Mouse (Mus musculus) gastrocnemius, adult 8-10 months (tissue): ENCODE measurements around the gene Zfp1. TPM values are rescaled to one million over a fixed set of nuclear protein-coding genes. Genes with fewer than 3 reads are reported as not detected.
"Not testable (repeated sequence)": the region's sequence is repeated elsewhere in the genome, so short reads cannot be mapped to it uniquely, and the experiment has no call there.

ENCODE experiments used
- DNase-seq, 2 experiments: peaks; one replicate each; pipeline ENCODE4 v3.0.0; 2022; ENCODE audit warnings: low spot score in 2 of 2
- total RNA-seq, 4 experiments: library from RNA; stranded (reverse); gene quantifications; 2 replicates each; pipeline ENCODE4 v1.2.4; 2022

Zfp1 gene
- total RNA-seq, 4 experiments from 2014 or later, result 7.8 to 10.6 (median 8.7) TPM

DNA sequence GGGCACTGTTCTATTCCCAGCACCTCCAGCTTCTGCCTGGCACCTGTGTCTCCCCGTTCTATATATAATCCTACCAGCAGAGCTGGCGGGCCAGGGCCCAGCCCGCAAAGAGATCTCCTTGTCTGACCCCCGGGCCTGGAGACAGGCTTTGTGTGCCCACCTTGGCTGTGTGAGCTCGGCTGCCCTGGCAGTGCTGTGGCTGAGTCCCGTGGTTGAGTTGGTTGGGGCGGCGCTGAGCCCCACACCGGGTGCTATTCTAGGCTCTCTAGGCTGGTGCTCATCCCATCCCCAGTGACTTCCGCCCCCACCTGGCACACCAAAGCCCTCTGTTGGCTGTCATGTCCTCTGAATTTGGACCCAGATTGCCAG lies 18.4 kb upstream of the Zfp1 start:
- peak; percentile 74 to 88 for DNase-seq

DNA sequence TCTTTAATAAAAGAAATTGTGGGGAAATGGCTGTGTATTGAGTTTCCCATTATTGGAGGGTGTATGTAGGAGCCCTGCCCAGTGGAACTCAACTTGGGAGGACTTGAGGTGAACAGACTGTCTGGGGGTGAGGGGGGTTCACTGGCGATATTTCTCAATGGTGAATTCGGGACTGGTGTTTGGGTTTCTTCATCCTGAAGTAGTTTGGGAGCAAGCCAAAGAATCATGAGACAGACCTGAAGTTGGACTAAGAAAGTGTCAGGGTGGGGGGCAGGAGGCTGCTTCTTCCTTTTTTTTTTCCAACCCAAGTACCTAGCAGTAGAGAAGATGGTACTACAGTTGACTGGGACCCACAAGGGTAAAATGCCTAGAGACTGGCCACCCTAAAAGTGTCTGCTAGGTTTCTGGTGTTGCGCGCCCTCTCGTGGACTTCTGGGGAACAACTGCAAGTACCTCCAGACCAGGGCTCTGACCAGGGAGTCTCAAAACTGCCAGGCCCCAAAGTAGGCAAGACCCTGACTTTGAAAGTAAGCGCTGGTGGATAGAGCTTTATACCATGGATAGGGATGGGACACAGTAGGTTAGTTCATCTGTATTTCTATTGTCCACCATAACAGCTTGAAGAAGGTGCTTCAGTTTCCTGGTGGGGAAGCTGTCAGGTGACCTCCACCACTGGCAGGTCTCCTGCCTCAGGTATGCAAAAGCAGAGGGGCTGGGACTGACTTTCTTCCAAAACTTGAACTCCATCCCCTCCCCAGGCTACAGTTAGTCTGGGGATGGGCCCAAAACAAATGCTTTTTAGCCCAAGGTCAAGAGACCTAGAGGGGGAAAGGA lies 17.3 kb upstream of the Zfp1 start:
- DNase-seq, result peak; percentile 51 to 61

DNA sequence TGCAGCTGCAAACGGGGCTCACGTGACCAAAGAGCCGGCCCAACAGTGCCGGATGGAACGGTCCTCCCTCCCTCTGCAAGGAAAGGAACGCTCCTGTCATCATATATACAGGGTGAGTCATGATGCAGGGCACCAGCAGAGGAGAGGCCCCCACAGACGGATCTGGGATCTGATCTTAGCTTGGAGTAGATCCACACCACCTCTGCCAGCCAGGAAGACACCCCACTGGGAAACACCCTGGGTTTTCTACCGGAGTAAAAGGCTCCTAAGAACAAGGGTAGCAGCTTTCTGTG lies 16.7 kb upstream of the Zfp1 start:
- no peak for DNase-seq

- no peak for DNase-seq
Measured at GRCm38 (mm10) chr8:111626933-111627332, 16.3 kb upstream of the Zfp1 start.

GRCm38 (mm10) chr8:111627923-111628322 lies 15.3 kb upstream of the Zfp1 start:
- no peak for DNase-seq

- no peak for DNase-seq
Measured at GRCm38 (mm10) chr8:111628401-111628800, 14.8 kb upstream of the Zfp1 start.

- no peak for DNase-seq
Measured at GRCm38 (mm10) chr8:111628894-111629501, 14.2 kb upstream of the Zfp1 start.

GRCm38 (mm10) chr8:111630105-111630521 lies 13.1 kb upstream of the Zfp1 start, which contains the start of gene Ldhd:
Gene Ldhd, minus strand, starts transcription at chr8:111630374.
- peak; percentile 37 to 68 for DNase-seq

DNA sequence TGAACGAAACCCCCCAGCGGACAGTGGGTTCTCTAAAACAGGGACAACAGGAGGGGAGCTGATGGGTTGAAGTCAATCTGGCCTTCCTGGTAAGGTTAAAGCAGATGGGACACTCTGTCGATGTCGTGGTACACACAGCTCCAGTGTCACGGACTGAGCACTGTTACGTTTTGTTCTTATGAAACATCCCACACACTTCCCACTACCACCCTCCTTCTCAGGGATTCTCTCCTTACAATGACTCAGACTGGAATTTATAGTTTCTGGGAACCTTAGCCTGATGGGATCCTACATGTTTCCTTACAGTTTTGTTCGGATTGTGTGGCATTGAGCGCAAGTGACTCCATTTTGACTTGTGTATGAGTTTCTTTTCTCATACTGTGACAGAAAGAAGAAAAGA lies 11.6 kb upstream of the Zfp1 start:
- DNase-seq, result no peak

DNA sequence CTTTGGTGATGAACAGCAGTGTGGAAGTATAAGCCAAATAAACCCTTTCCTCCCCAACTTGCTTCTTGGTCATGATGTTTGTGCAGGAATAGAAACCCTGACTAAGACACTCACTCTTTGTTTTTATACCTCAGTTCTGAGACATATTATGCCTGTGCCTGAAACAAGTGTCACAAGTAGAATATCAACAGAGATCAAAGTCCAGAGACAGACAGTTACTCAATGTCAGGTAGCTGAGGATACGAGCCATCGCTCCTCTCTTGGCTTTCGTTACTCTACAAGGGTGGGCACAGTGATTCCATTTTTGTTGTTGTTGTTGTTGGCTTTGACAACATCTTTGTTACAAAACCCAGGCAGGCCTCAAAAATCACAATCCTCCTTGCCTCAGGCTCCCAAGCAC lies 10.2 kb upstream of the Zfp1 start:
- no peak for DNase-seq

DNA sequence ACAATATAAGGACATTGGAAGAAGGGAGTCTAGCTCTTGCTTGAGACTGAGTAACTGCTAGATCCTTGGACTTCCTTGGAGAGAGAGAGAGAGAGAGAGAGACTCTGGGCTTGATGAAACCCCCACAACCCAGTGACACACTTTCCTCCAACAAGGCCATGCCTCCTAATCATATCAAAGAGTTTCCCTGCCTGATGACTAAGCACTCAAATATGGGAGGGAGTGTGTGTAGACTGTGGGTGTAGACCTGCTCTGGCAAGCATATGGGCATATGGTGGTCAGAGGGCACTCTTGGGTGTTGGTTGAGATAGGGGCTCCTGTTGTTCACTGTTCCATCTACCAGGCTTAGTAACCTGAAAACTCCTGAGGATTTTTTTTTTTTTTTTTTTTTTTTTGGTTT lies 5.1 kb upstream of the Zfp1 start:
- DNase-seq, result no peak

- DNase-seq, result no peak
Measured at GRCm38 (mm10) chr8:111641064-111641463, 2.1 kb upstream of the Zfp1 start.

DNA sequence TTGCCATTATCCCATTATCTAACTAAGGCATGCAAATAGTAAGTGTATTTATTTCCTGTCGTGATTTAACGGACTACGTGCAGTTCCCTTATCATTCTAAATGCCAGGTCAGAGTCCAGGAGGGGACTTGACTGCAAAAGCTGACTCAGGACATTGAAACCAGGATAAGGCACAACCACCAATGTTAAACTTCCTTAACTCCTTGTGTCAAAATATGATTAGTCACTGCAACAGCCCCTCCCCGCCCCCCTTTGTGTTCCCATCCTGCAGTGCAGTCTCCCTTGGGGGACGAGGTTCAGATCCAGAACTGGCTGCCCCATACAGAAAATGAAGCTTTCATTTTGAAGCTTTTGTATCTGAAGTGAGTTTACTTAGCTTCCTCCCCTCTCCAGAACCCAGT lies 705 bp upstream of the Zfp1 start:
- no peak for DNase-seq

GRCm38 (mm10) chr8:111642939-111643263 lies 300 bp upstream of the Zfp1 start:
- no peak for DNase-seq

GRCm38 (mm10) chr8:111644286-111645051 lies 1.3 kb downstream of the Zfp1 start:
- not testable (repeated sequence) for DNase-seq

GRCm38 (mm10) chr8:111645715-111646114 lies 2.5 kb downstream of the Zfp1 start:
- no peak for DNase-seq

DNA sequence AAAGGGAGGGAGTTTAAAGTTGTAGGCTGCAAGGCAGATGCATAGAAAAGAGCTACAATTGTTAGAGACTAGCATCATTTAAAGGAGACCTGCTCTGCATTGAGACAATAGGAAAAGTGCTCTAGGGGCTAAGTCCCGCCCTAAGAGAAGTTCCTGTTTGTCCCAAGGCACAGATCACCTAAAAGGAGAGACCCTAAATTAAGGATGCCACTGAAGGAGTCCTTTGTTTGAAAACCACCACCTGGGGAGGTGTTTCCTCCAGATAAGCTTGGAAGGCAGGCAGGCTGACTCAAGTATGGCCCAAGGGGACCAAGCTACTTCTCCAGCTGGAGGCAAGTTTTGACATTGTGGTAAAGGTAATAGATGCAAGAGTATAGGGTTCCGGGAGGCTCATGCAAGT lies 5.6 kb downstream of the Zfp1 start:
- DNase-seq, result no peak

DNA sequence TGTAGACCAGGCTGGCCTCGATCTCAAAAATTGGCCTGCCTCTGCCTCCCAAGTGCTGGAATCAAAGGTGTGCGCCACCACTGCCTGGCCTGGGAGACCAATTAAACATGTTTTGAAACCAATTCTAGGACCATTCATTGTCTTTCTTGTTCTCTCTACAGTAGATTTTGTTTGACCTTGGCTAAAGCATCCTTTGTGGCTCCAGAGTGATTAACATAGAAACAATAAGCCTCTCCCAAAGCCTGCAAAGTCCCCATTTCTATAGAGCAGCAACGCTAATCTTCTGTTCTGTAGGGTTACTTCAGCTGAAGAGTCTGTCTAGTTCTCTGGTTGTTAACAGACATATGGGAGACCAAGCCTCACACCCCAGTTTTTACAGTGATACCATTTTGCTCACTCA lies 7.5 kb downstream of the Zfp1 start:
- no peak for DNase-seq

GRCm38 (mm10) chr8:111653524-111653923 lies 10.3 kb downstream of the Zfp1 start:
- no peak for DNase-seq

GRCm38 (mm10) chr8:111657312-111657854 lies 14.2 kb downstream of the Zfp1 start:
- no peak for DNase-seq

- no peak for DNase-seq
Measured at GRCm38 (mm10) chr8:111658819-111659423, 15.7 kb downstream of the Zfp1 start.

DNA sequence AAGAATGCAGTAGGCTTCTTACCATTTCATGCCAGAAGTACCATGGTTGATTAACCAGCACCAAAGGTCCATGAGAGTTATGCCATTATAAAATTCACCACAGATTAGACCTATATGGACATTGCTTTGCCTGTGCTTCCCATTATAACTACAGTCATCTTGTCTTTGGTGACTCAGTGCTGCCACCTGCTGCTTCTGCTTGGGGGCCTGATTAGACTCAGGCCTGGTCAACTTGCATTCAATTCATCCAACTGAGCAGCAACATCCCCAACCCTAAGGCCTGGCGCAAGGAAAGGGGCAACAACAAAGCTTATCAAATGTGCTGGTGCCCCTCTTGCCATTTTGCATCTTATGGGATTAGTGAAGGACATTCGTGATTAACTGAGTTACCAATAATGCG lies 19.3 kb downstream of the Zfp1 start:
- DNase-seq, result peak; percentile 61 to 69
